Mouse (Mus musculus): ENCODE data around the gene Nedd9.

DNA sequence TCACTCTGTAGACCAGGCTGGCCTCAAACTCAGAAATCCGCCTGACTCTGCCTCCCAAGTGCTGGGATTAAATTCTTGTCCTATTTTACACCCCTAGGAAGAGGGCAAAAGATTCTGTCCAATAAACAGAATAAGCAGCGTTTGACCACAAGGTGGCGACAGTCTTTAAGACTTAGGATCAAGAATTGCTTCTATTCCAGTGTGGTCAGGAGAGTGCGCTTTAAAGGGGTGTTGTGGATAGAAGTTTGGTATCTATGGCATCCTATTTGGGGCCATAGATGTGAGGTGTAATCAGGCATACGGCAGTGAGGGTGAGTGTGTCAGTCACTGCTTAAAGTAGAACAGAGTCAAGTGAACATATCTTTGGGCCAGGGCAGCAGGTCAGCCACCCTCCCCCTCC, 203.9 kb downstream of the Nedd9 start:
- TF ChIP-seq CTCF (IDR thresholded peaks at IDR 0.05; ENCODE audit: low read depth, low read length) (0 out of 2 replicates have a peak, but pooled peaks have one; percentile 8), GATA1 (IDR thresholded peaks at IDR 0.05; ENCODE audit: borderline replicate concordance, low read length) (no peak), TAL1 (conservative IDR thresholded peaks at IDR 0.05; ENCODE audit: low read depth, low read length) (no peak), POLR2AphosphoS5 (IDR thresholded peaks at IDR 0.05; ENCODE audit: insufficient replicate concordance, low read depth, low read length) (no peak)
